Mouse (Mus musculus) intestine, embryonic 16.5 days (tissue): ENCODE results near the gene Gm17677. TPM values are rescaled to one million over a fixed set of nuclear protein-coding genes. Genes with fewer than 3 reads are reported as not detected.

Experiments
- ATAC-seq: fragments of 200-750 bp; cut with Nextera tagmentation; 2 replicates; pipeline ENCODE4 v1.8.0; 2017; ENCODE audit warnings: moderate TSS enrichment, moderate library complexity
- H3K27ac ChIP-seq: fragments of 300-500 bp; sonication (generic); 2 replicates; pipeline ENCODE4 v1.5.1; 2014; ENCODE audit warnings: mild to moderate bottlenecking, low read length
- H3K27me3 ChIP-seq: fragments of 300-500 bp; sonication (generic); replicated peaks from 2 replicates; pipeline ENCODE4 v1.6.1; 2014; ENCODE audit warnings: low read length, control low read depth, mixed read lengths; ENCODE audit not compliant: control insufficient read depth, insufficient read depth
- H3K36me3 ChIP-seq: fragments of 300-500 bp; sonication (generic); 2 replicates; pipeline ENCODE4 v1.6.1; 2014; ENCODE audit warnings: low read length, control low read depth; ENCODE audit not compliant: control insufficient read depth, insufficient read depth
- H3K4me1 ChIP-seq: fragments of 300-500 bp; sonication (generic); 2 replicates; pipeline ENCODE4 v1.6.1; 2014; ENCODE audit warnings: low read length, control low read depth, mixed read lengths; ENCODE audit not compliant: control insufficient read depth, insufficient read depth
- H3K4me2 ChIP-seq: fragments of 300-500 bp; sonication (generic); 2 replicates; pipeline ENCODE4 v1.6.1; 2014; ENCODE audit warnings: low read depth, low read length, control low read depth
- H3K4me3 ChIP-seq: fragments of 300-500 bp; sonication (generic); 2 replicates; pipeline ENCODE4 v1.5.1; 2014; ENCODE audit warnings: mild to moderate bottlenecking, low read length
- H3K9ac ChIP-seq: fragments of 300-500 bp; sonication (generic); 2 replicates; pipeline ENCODE4 v1.6.1; 2014; ENCODE audit warnings: low read depth, low read length
- H3K9me3 ChIP-seq: fragments of 300-500 bp; sonication (generic); 2 replicates; pipeline ENCODE4 v1.6.1; 2016; ENCODE audit warnings: low read length, control low read depth; ENCODE audit not compliant: control insufficient read depth
- WGBS: fragments of 180-500 bp; shearing (Covaris S2); extraction: QIAGEN DNeasy Blood & Tissue Kit; methylation state at CpG from one replicate; pipeline ENCODE4 v1.1.7; 2014; 5-methylcytosine and 5-hydroxymethylcytosine counted together
- polyA plus RNA-seq: library from polyadenylated mRNA; unstranded; fragments of >200 nt; fragmentation: Nextera tagmentation; extraction: Ambion mirVana; gene quantifications from 2 replicates; pipeline ENCODE4 v1.2.1, GENCODE M21; 2015

Gene Gm17677
- not detected in 2 replicates for polyA plus RNA-seq

DNA sequence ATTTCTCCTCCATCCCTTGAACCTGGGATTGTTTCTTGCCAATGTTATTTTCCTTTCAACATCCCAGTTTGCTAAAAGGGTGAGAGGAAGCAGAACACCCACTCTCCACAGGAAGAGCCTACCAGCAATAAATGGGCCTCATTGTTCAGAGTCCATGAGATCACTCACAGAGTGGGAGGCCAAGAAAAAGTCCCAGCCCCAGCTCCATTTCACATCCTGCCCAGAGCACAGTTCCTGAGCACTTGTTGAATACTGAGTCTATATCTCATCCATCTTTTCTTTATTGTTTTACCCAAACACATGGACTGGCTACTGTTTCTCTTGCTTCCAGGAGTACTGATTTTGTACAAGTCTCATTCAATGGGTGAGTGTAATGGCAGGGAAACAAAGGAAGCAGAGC lies at the start of gene Gm17677:
Gm17677 (plus strand) TSS at position 301 of the 400 bp plus-strand sequence.
- no peak within 1 kb of the TSS for H3K4me3 ChIP-seq
- no peak within 1 kb of the TSS for H3K4me2 ChIP-seq
- no peaks in the 10 kb centered on the region for H3K4me1 ChIP-seq
- H3K9ac ChIP-seq = no peak within 1 kb of the TSS
- no peaks in the 10 kb centered on the region for H3K36me3 ChIP-seq
- no peaks in the 10 kb centered on the region for H3K9me3 ChIP-seq
- ATAC-seq = no peak
- H3K27me3 ChIP-seq = no peaks in the 10 kb centered on the region
- no peak within 1 kb of the TSS for H3K27ac ChIP-seq

DNA sequence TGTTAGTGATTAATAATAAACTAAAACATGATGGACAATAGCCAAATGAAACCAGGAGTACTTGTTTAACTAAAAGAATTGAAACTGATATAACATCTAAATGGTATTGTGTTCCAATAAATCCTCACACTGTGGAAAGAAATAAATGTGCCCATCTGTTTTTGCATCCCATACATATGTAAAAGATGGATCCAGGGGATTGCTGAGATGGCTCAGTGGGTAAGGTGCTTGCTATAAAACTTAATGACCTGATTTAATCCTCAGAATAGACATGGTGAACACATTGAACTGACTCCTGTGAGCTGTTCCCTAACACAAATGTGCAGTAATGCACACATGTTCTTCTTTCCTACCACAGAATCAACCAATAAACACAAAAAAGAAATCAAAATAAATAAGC lies 48.9 kb upstream of the Gm17677 start:
- no peak overlapping the region for H3K9ac ChIP-seq
- no peaks in the 10 kb centered on the region for H3K36me3 ChIP-seq
- no peak for ATAC-seq
- no peak overlapping the region for H3K4me3 ChIP-seq
- no peak overlapping the region for H3K4me2 ChIP-seq
- H3K4me1 ChIP-seq = no peaks in the 10 kb centered on the region
- no peak overlapping the region for H3K27ac ChIP-seq
- no peaks in the 10 kb centered on the region for H3K27me3 ChIP-seq
- no peaks in the 10 kb centered on the region for H3K9me3 ChIP-seq

DNA sequence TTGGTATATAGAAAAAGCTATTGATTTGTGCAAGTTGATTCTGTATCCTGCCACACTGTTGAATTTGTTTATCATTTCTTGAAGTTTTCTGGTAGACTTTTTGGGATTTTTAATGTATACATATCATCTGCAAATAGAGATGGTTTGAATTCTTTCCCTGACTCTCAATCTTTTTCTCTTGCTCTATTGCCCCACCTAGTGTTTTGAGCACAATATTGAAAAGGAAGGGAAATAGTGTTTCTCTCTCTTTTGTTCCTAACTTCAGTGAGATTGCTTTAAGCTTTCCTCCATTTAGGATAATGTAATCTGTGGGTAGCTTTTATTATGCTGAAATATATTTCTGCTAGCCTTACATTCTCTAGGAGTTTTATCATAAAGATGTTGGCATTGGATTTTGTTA lies 33.6 kb upstream of the Gm17677 start:
- no peak overlapping the region for H3K27ac ChIP-seq
- no peaks in the 10 kb centered on the region for H3K27me3 ChIP-seq
- H3K4me1 ChIP-seq = no peaks in the 10 kb centered on the region
- H3K4me3 ChIP-seq = no peak overlapping the region
- H3K9ac ChIP-seq = no peak overlapping the region
- no peak overlapping the region for H3K4me2 ChIP-seq
- H3K36me3 ChIP-seq = no peaks in the 10 kb centered on the region
- H3K9me3 ChIP-seq = no peaks in the 10 kb centered on the region
- no peak for ATAC-seq

DNA sequence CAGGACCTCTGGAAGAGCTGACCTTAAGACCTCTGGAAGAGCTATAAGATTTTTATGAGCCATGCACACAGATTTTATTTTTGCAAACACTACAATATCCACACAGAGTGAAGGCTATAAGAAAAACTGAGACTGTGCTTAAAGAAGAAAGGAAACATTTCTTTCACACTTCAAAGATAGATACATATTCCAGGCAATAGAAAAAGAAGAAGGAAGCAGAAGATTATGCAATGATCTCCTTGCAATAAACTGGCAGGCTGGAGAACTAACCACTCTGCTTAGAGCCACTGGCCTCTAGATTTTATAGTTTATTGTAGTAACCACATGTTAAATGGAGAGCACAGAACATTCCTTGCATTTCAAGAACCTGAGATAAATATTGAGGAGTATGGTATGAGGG lies 16.0 kb downstream of the Gm17677 start:
- no peak for ATAC-seq
- Histone ChIP-seq H3K9me3 (no peaks in the 10 kb centered on the region), H3K36me3 (no peaks in the 10 kb centered on the region), H3K4me2 (no peak overlapping the region), H3K4me1 (no peaks in the 10 kb centered on the region), H3K4me3 (no peak overlapping the region), H3K9ac (no peak overlapping the region), H3K27me3 (no peaks in the 10 kb centered on the region), H3K27ac (no peak overlapping the region)

DNA sequence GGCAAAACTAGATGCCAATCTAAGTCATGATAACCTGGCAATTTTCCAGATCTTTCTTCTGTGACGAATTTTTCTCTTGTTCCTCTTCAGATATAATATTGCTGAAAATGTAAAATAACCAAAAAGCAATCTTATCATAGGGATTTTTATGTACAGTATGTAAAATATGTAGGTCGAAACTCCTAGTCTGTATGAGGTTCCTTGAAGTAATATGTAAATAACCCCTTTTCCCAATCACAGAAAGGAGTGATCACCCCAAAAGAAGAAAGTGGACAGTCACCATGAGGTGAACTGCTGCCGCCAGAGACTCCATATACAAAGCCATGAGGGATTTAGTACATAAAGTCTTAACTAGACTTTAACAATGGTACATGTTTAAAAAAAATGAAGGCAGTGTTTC lies 37.2 kb downstream of the Gm17677 start, which contains the start of gene Gm17727:
Gm17727 (minus strand) TSS at position 101 of the 400 bp plus-strand sequence.
- Histone ChIP-seq H3K4me3 (no peak within 1 kb of the TSS), H3K4me2 (no peak within 1 kb of the TSS), H3K9me3 (no peaks in the 10 kb centered on the region), H3K9ac (no peak within 1 kb of the TSS), H3K4me1 (no peaks in the 10 kb centered on the region), H3K27me3 (no peaks in the 10 kb centered on the region), H3K36me3 (no peaks in the 10 kb centered on the region), H3K27ac (no peak within 1 kb of the TSS)
- ATAC-seq = no peak
- WGBS = 61% methylated on average over 3 of the region's 3 CpGs

DNA sequence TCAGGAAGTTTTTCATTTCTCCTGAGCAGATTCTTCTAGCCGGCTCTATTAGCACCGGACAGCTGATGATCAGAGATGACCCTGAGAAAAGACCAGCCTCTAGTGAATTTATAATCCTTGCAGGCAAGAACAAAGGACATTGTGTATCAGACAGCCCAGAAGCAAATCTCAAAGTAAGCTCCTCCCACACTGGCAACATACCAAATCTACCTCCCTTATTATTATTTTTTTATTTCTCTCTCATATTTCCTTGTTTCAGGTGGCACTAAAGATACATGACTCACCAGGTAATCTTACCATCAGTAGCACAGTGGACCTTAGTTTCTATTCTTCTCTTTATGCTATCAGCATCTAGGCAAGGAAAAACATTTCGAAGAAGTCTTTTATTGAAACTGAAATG lies 49.2 kb downstream of the Gm17677 start, which contains the start of the genes Gm27235 and D730048I06Rik:
Gm27235 (minus strand) TSS at position 101 of the 400 bp plus-strand sequence.
D730048I06Rik (minus strand) TSS at position 112 of the 400 bp plus-strand sequence.
- no peaks in the 10 kb centered on the region for H3K36me3 ChIP-seq
- no peak within 1 kb of the TSS for H3K4me2 ChIP-seq
- no peak for ATAC-seq
- 84% methylated on average over 3 of the region's 3 CpGs for WGBS
- no peak within 1 kb of the TSS for H3K27ac ChIP-seq
- H3K27me3 ChIP-seq = no peaks in the 10 kb centered on the region
- H3K4me3 ChIP-seq = no peak within 1 kb of the TSS
- no peaks in the 10 kb centered on the region for H3K9me3 ChIP-seq
- H3K9ac ChIP-seq = no peak within 1 kb of the TSS
- H3K4me1 ChIP-seq = no peaks in the 10 kb centered on the region

Other genes with a start within 250 kb of the Gm17677 start
- gene Gm1113, start 222.8 kb upstream of the Gm17677 start, polyA plus RNA-seq = not detected in 2 replicates
- 1.1 and 1.2 TPM in 2 replicates for gene Ddx25, start 182.5 kb upstream of the Gm17677 start, polyA plus RNA-seq
- 15.0 and 16.5 TPM in 2 replicates for gene Pus3, start 182.5 kb upstream of the Gm17677 start, polyA plus RNA-seq
- gene Pate2, start 170.8 kb upstream of the Gm17677 start, polyA plus RNA-seq = 0.38 and 0.66 TPM in 2 replicates
- gene Hyls1, start 170.7 kb upstream of the Gm17677 start, polyA plus RNA-seq = 10.8 TPM in 2 replicates
- gene Pate4, start 129.1 kb upstream of the Gm17677 start, polyA plus RNA-seq = not detected in 2 replicates
- gene Pate3, start 92.8 kb upstream of the Gm17677 start, polyA plus RNA-seq = not detected in 2 replicates
- not detected in 2 replicates for gene Pate1, start 53.7 kb upstream of the Gm17677 start, polyA plus RNA-seq
- gene Gm17727, start 37.1 kb downstream of the Gm17677 start, polyA plus RNA-seq = not detected in 2 replicates
- not detected in 2 replicates for gene Gm27235, start 49.1 kb downstream of the Gm17677 start, polyA plus RNA-seq
- gene D730048I06Rik, start 49.1 kb downstream of the Gm17677 start, polyA plus RNA-seq = not detected in 2 replicates
- not detected in 2 replicates for gene 9230110F15Rik, start 103.1 kb downstream of the Gm17677 start, polyA plus RNA-seq
- not detected in 2 replicates for gene 9230113P08Rik, start 167.4 kb downstream of the Gm17677 start, polyA plus RNA-seq